Mouse (Mus musculus) liver, embryonic 14.5 days (tissue): ENCODE results near the gene Gm44502. TPM values are rescaled to one million over a fixed set of nuclear protein-coding genes. Genes with fewer than 3 reads are reported as not detected.

Experiments
- ATAC-seq: fragments of 200-750 bp; cut with Nextera tagmentation; 2 replicates; pipeline ENCODE4 v1.8.0; 2017; ENCODE audit warnings: moderate number of reproducible peaks, mild to moderate bottlenecking, moderate library complexity; ENCODE audit not compliant: insufficient read depth
- DNase-seq, 3 experiments: peaks; one replicate each; pipeline ENCODE4 v3.0.0-alpha.2; 2012 to 2013; ENCODE audit warnings: low read depth in 3 of 3, low spot score in 3 of 3
- H3K27ac ChIP-seq: fragments of 300-500 bp; sonication (generic); 2 replicates; pipeline ENCODE4 v1.5.1; 2014; ENCODE audit warnings: moderate library complexity, mild to moderate bottlenecking, control low read depth, inconsistent platforms
- H3K27me3 ChIP-seq: fragments of 300-500 bp; sonication (generic); 2 replicates; pipeline ENCODE4 v1.6.1; 2014; ENCODE audit warnings: mild to moderate bottlenecking, low read length, moderate library complexity; ENCODE audit not compliant: control insufficient read depth, insufficient read depth
- H3K36me3 ChIP-seq: fragments of 300-500 bp; sonication (generic); replicated peaks from 2 replicates; pipeline ENCODE4 v1.6.1; 2014; ENCODE audit warnings: low read depth; ENCODE audit not compliant: control insufficient read depth, insufficient read depth
- H3K4me1 ChIP-seq, 2 experiments: fragments of 200-500 bp in 1 of 2; fragments of 300-500 bp in 1 of 2; sonication (generic) in 1 of 2; replicated peaks; 2 replicates each; pipeline ENCODE4 v1.6.1; 2012 to 2014; ENCODE audit warnings: antibody characterized with exemption in 1 of 2, inconsistent platforms in 1 of 2, low read length in 1 of 2; ENCODE audit not compliant: control insufficient read depth in 2 of 2, insufficient read depth in 2 of 2
- H3K4me2 ChIP-seq: fragments of 300-500 bp; sonication (generic); 2 replicates; pipeline ENCODE4 v1.6.1; 2014; ENCODE audit warnings: low read depth, mild to moderate bottlenecking, control low read depth, moderate library complexity
- H3K4me3 ChIP-seq, 2 experiments: fragments of 200-500 bp in 1 of 2; fragments of 300-500 bp in 1 of 2; sonication (generic) in 1 of 2; 2 replicates each; pipeline ENCODE4 v1.5.1; 2012 to 2014; ENCODE audit warnings: low read depth in 2 of 2, low read length in 2 of 2, mild to moderate bottlenecking in 2 of 2, control low read depth in 1 of 2, inconsistent platforms in 1 of 2, moderate library complexity in 1 of 2; ENCODE audit not compliant: insufficient read depth in 1 of 2
- H3K9ac ChIP-seq: fragments of 300-500 bp; sonication (generic); replicated peaks from 2 replicates; pipeline ENCODE4 v1.6.1; 2014; ENCODE audit warnings: mild to moderate bottlenecking, control low read depth, moderate library complexity
- H3K9me3 ChIP-seq: fragments of 300-500 bp; sonication (generic); 2 replicates; pipeline ENCODE4 v1.6.1; 2016; ENCODE audit warnings: low read length, mixed read lengths; ENCODE audit not compliant: control insufficient read depth
- CTCF ChIP-seq: IDR thresholded peaks from 2 replicates; pipeline ENCODE4 v1.5.1; 2016; ENCODE audit warnings: antibody characterized with exemption, low read depth, control low read depth
- EP300 ChIP-seq: IDR thresholded peaks from 2 replicates; pipeline ENCODE4 v1.6.1; 2016; ENCODE audit warnings: antibody characterized with exemption, low read depth
- WGBS: fragments of 180-500 bp; shearing (Covaris S2); extraction: QIAGEN DNeasy Blood & Tissue Kit; methylation state at CpG from one replicate; pipeline ENCODE4 v1.1.7; 2014; ENCODE audit not compliant: insufficient replicate concordance; 5-methylcytosine and 5-hydroxymethylcytosine counted together
- polyA plus RNA-seq, 2 experiments: library from polyadenylated mRNA; depleted of rRNA in 1 of 2; stranded (reverse) in 1 of 2; unstranded in 1 of 2; fragments of >200 nt; fragmentation: Nextera tagmentation in 1 of 2; extraction: Ambion mirVana in 1 of 2; gene quantifications; 2 replicates each; pipeline versions ENCODE4 v1.2.1 to v1.2.3; 2012 to 2014

Gene Gm44502
- polyA plus RNA-seq, 2 experiments = 0.14 to 0.19 TPM

- no peak overlapping the region for H3K4me3 ChIP-seq
- TF ChIP-seq EP300 (no peak), CTCF (no peak)
- H3K27ac ChIP-seq = no peak overlapping the region
- no peak overlapping the region for H3K9ac ChIP-seq
- ATAC-seq (no peak), DNase-seq (no peak)
- no peaks in the 10 kb centered on the region for H3K9me3 ChIP-seq
- H3K36me3 ChIP-seq = no peaks in the 10 kb centered on the region
- no peak overlapping the region for H3K4me2 ChIP-seq
- H3K4me1 ChIP-seq = no peaks in the 10 kb centered on the region
- no peaks in the 10 kb centered on the region for H3K27me3 ChIP-seq
- WGBS = 73% methylated on average over 10 of the region's 10 CpGs
These were observed 39.4 kb downstream of the Gm44502 start for GRCm38 (mm10) chr15:89390081-89390480.

DNA sequence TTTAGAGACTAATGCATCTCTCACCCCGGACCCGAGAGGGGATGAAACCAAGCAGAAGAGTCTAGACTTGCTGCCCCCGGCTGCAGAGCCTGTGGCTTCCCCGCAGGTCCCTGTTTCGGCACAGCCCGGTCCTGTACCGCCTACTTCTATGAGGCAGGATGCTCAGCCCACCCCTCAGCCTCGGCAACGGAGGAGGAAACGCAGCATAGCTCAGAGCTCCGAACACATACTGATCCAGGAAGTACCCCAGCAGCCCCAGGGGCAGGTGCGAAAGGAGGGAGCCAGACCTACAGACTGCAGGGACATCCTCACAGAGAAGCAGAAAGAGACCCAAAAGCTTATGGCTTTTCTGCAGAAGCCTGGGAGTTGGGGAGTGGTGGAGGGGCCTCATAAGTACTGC, 42.4 kb downstream of the Gm44502 start:
- WGBS = 25% methylated on average over 12 of the region's 12 CpGs
- no peak overlapping the region for H3K4me2 ChIP-seq
- DNase-seq (no peak), ATAC-seq (no peak)
- H3K27ac ChIP-seq = no peak overlapping the region
- no peaks in the 10 kb centered on the region for H3K4me1 ChIP-seq
- TF ChIP-seq EP300 (no peak), CTCF (no peak)
- H3K9ac ChIP-seq = no peak overlapping the region
- H3K4me3 ChIP-seq = no peak overlapping the region
- no peaks in the 10 kb centered on the region for H3K36me3 ChIP-seq
- no peaks in the 10 kb centered on the region; the same call in 1 of the 2 replicates for H3K27me3 ChIP-seq
- no peaks in the 10 kb centered on the region for H3K9me3 ChIP-seq

DNA sequence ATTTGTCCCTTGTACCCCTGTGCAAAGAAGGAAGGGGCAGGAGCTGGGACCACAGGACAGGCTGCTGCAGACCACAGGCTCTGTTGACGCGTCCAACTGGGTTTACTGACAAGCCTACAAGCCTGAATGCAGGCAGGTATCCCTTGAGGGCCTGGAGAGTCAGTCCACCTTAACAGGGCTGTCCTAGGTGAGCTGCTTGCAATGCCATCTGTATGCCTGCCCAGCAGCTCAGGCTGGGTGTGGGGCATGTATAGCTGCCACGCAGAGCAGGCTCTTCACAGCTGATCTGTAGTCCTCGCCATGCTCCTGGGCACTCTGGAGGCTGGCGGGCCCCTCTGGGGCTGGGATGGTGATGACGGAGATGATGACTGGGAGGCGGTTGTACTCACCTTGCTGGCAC, 44.9 kb downstream of the Gm44502 start, which contains the start of gene Klhdc7b:
Gene Klhdc7b (plus strand): TSS at position 301 of the 400 bp plus-strand sequence.
- no peak for ATAC-seq
- Histone ChIP-seq H3K4me3 (no peak within 1 kb of the TSS), H3K27ac (no peak within 1 kb of the TSS), H3K4me2 (no peak within 1 kb of the TSS), H3K4me1 (no peaks in the 10 kb centered on the region), H3K36me3 (no peaks in the 10 kb centered on the region), H3K27me3 (peaks cover under 1% of the 10 kb centered on the region), H3K9ac (no peak within 1 kb of the TSS), H3K9me3 (no peaks in the 10 kb centered on the region)
- WGBS = 70% methylated on average over 7 of the region's 7 CpGs
- DNase-seq = no peak
- TF ChIP-seq CTCF (no peak), EP300 (no peak)

DNA sequence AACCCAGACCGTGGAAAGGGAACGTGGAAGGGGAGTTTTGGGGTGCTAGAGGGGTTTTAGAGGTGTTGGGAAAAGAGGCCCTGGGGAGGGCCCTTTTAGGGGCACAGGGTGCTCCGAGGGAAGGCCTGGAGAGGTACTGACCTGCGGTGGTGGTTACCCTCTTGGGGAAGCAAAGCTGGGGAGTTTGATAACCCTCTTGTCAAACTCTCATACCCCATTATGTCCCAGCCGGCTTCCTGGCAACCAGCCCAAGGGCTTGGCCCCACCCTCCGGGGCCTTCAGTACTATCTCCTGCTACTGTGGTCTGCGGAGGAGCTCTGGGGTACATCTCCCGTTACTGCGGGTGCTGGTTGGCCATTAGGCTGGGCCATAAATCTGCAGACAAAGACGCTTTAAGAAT, 50.1 kb downstream of the Gm44502 start:
- H3K4me3 ChIP-seq = peak overlapping the region; percentile 23 to 45; a peak in 3 of 4 replicates
- TF ChIP-seq EP300 (no peak), CTCF (no peak)
- H3K9ac ChIP-seq = peak overlapping the region; percentile 24; the same call in 1 of the 2 replicates
- H3K9me3 ChIP-seq = no peaks in the 10 kb centered on the region
- peak; percentile 58; the same call in 1 of the 2 replicates for ATAC-seq
- no peaks in the 10 kb centered on the region for H3K36me3 ChIP-seq
- 5% methylated on average over 10 of the region's 10 CpGs for WGBS
- no peak overlapping the region for H3K27ac ChIP-seq
- peak overlapping the region; percentile 71 for H3K4me2 ChIP-seq
- H3K4me1 ChIP-seq = peaks cover 0 to 2% of the 10 kb centered on the region in 2 experiments; a peak in 1 of 4 replicates
- peaks cover 31% of the 10 kb centered on the region for H3K27me3 ChIP-seq
- peak in 1 of 3 experiments; percentile 29 for DNase-seq

- peak within 1 kb of the TSS; percentile 23 to 45 for H3K4me3 ChIP-seq
- no peak within 1 kb of the TSS for H3K27ac ChIP-seq
- no peak for TF ChIP-seq CTCF
- TF ChIP-seq EP300 = no peak
- 1% methylated on average over 33 of the region's 33 CpGs for WGBS
- ATAC-seq (peak; percentile 20; the same call in 1 of the 2 replicates), DNase-seq (no peak)
- peak within 1 kb of the TSS; percentile 71 for H3K4me2 ChIP-seq
- peak within 1 kb of the TSS; percentile 24 for H3K9ac ChIP-seq
- no peaks in the 10 kb centered on the region for H3K36me3 ChIP-seq
- peaks cover 31% of the 10 kb centered on the region for H3K27me3 ChIP-seq
- H3K4me1 ChIP-seq = peaks cover 0 to 2% of the 10 kb centered on the region in 2 experiments; a peak in 1 of 4 replicates
- H3K9me3 ChIP-seq = no peaks in the 10 kb centered on the region
These were observed 50.6 kb downstream of the Gm44502 start, which contains the start of gene Odf3b for GRCm38 (mm10) chr15:89378831-89379401. Gene Odf3b, minus strand, starts transcription at chr15:89379282.
